Mouse (Mus musculus): ENCODE results near the gene 4930558K02Rik.

4930558K02Rik gene

GRCm38 (mm10) chr1:161999338-161999737 lies 19.9 kb upstream of the 4930558K02Rik start:
- no peak for ATAC-seq (ENCODE audit: insufficient number of reproducible peaks, low FRiP score, low TSS enrichment)

- ATAC-seq (ENCODE audit: insufficient number of reproducible peaks, low FRiP score, low TSS enrichment), result no peak
Measured at GRCm38 (mm10) chr1:161998781-161999180, 19.3 kb upstream of the 4930558K02Rik start.

GRCm38 (mm10) chr1:161992389-161992788 lies 13.0 kb upstream of the 4930558K02Rik start:
- no peak for ATAC-seq (ENCODE audit: insufficient number of reproducible peaks, low FRiP score, low TSS enrichment)

- ATAC-seq (ENCODE audit: insufficient number of reproducible peaks, low FRiP score, low TSS enrichment), result no peak
Measured at GRCm38 (mm10) chr1:161991846-161992245, 12.4 kb upstream of the 4930558K02Rik start.

GRCm38 (mm10) chr1:161990684-161991578 lies 11.5 kb upstream of the 4930558K02Rik start:
- ATAC-seq (ENCODE audit: insufficient number of reproducible peaks, low FRiP score, low TSS enrichment), result no peak

- ATAC-seq (ENCODE audit: insufficient number of reproducible peaks, low FRiP score, low TSS enrichment), result no peak
Measured at GRCm38 (mm10) chr1:161983979-161984566, 4.6 kb upstream of the 4930558K02Rik start.

- ATAC-seq (ENCODE audit: insufficient number of reproducible peaks, low FRiP score, low TSS enrichment), result peak; percentile 52; the same call in 1 of the 2 replicates
Measured at GRCm38 (mm10) chr1:161983451-161983850, 4.0 kb upstream of the 4930558K02Rik start.

GRCm38 (mm10) chr1:161980626-161981298 lies 1.3 kb upstream of the 4930558K02Rik start:
- ATAC-seq (ENCODE audit: insufficient number of reproducible peaks, low FRiP score, low TSS enrichment), result no peak

- ATAC-seq (ENCODE audit: insufficient number of reproducible peaks, low FRiP score, low TSS enrichment), result no peak
Measured at GRCm38 (mm10) chr1:161980046-161980445, 610 bp upstream of the 4930558K02Rik start.

- ATAC-seq (ENCODE audit: insufficient number of reproducible peaks, low FRiP score, low TSS enrichment), result no peak
Measured at GRCm38 (mm10) chr1:161978173-161978700, 1.2 kb downstream of the 4930558K02Rik start.

- no peak for ATAC-seq (ENCODE audit: insufficient number of reproducible peaks, low FRiP score, low TSS enrichment)
Measured at GRCm38 (mm10) chr1:161977331-161977730, 2.1 kb downstream of the 4930558K02Rik start.

- peak; percentile 81 for ATAC-seq (ENCODE audit: insufficient number of reproducible peaks, low FRiP score, low TSS enrichment)
Measured at GRCm38 (mm10) chr1:161976255-161977182, 2.9 kb downstream of the 4930558K02Rik start.

GRCm38 (mm10) chr1:161972233-161972632 lies 7.2 kb downstream of the 4930558K02Rik start:
- no peak for ATAC-seq (ENCODE audit: insufficient number of reproducible peaks, low FRiP score, low TSS enrichment)

- no peak for ATAC-seq (ENCODE audit: insufficient number of reproducible peaks, low FRiP score, low TSS enrichment)
Measured at GRCm38 (mm10) chr1:161970874-161971273, 8.6 kb downstream of the 4930558K02Rik start.

- peak; percentile 97 for ATAC-seq (ENCODE audit: insufficient number of reproducible peaks, low FRiP score, low TSS enrichment)
Measured at GRCm38 (mm10) chr1:161968589-161969407, 10.6 kb downstream of the 4930558K02Rik start, which contains the start of gene Pigc. Gene Pigc, plus strand, starts transcription at chr1:161969186.

GRCm38 (mm10) chr1:161967936-161968335 lies 11.5 kb downstream of the 4930558K02Rik start:
- ATAC-seq (ENCODE audit: insufficient number of reproducible peaks, low FRiP score, low TSS enrichment), result no peak

GRCm38 (mm10) chr1:161962465-161963377 lies 16.7 kb downstream of the 4930558K02Rik start:
- no peak for ATAC-seq (ENCODE audit: insufficient number of reproducible peaks, low FRiP score, low TSS enrichment)

Data from cerebellum, adult (tissue).